Mouse (Mus musculus) ES-E14 (cell line): ENCODE results near the gene Map4.

Source experiments
- CHD2 ChIP-seq: IDR thresholded peaks from 2 replicates; pipeline ENCODE4 v1.6.1; 2014; ENCODE audit warnings: mild to moderate bottlenecking, low read depth, low read length, inconsistent platforms
- HCFC1 ChIP-seq: IDR thresholded peaks from 2 replicates; pipeline ENCODE4 v1.6.1; 2012; ENCODE audit warnings: low read length, inconsistent platforms, borderline replicate concordance; ENCODE audit not compliant: insufficient read depth
- MAFK ChIP-seq: IDR thresholded peaks from 2 replicates; pipeline ENCODE4 v1.6.1; 2014; ENCODE audit warnings: mild to moderate bottlenecking, low read depth, low read length, inconsistent platforms; ENCODE audit not compliant: insufficient read depth
- ZC3H11A ChIP-seq: IDR thresholded peaks from 2 replicates; pipeline ENCODE4 v1.6.1; 2012; ENCODE audit warnings: low read depth, mild to moderate bottlenecking, inconsistent platforms, low read length, borderline replicate concordance
- ZNF384 ChIP-seq: IDR thresholded peaks from 2 replicates; pipeline ENCODE4 v1.6.1; 2012; ENCODE audit warnings: low read depth, low read length, inconsistent platforms

GRCm38 (mm10) chr9:110051184-110051583, 119.9 kb downstream of the Map4 start:
- no peak for TF ChIP-seq ZC3H11A
- no peak for TF ChIP-seq HCFC1
- no peak for TF ChIP-seq MAFK
- TF ChIP-seq ZNF384: no peak
- TF ChIP-seq CHD2: no peak
